9 mouse cellular contexts compared by ENCODE assay signal in the genomic region with DNA sequence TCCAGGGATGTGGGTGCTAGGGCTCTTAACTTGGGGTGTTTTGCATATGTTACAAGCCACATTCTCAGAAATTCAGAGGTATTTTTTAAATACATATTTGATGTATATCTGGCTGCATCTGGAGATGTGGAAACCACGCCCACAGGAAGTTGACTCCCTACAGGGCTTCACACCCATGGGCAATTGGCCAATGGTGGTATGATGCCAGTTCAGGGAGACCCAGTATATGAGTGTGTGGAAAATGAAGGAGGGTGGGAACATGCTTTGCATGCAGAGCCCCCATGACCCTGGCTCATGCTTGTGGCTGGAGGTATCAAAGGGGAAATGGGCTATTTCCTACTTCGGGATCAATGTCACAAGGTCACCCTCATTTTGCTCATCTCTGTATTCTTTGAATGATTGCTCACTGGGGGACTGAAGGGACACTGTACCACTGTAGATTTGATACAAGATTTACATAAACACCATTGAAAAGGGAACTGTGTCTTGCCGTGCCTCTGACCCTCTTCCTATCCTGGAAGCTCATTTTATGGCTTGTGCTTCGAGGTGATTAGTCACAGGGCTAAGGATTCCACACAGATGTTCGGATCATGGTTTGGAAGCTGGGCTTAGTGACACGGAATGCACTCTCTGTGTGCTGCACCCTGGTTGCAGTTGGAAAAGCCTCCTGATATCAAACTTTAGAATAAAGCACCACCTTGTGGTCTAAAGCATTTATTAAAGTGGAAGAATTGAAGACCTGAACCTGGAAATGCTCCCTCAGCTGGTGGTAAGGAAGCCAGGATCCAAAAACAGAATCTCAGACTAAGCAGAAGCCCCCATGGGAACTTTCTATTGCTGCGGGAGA. TPM values are rescaled to one million over a fixed set of nuclear protein-coding genes. Genes with fewer than 3 reads are reported as not detected.
DNase-seq lines count a peak whose midpoint lies in the region; ATAC-seq and TF ChIP-seq lines count a peak whose summit lies in the region.
"Had no signal": no experiment of that assay in that cellular context is flagged by ENCODE, and none has a peak within 500 bp of the region (broad histone marks: within the 10 kb centered on the region; RNA-seq: fewer than 3 reads in every experiment).

No protein-coding gene starts in this region.

- H3K9ac ChIP-seq in midbrain, embryonic 12.5 days (replicated peaks): no peak overlapping the region
- no peak overlapping the region for H3K9ac ChIP-seq in kidney, embryonic 15.5 days

- H3K27me3 ChIP-seq in midbrain, embryonic 12.5 days: no peaks in the 10 kb centered on the region
- no peaks in the 10 kb centered on the region for H3K27me3 ChIP-seq in midbrain, embryonic 10.5 days (ENCODE audit: low read depth, poor library complexity, severe bottlenecking)
- H3K27me3 ChIP-seq in kidney, embryonic 15.5 days: no peaks in the 10 kb centered on the region

- no peaks in the 10 kb centered on the region for H3K9me3 ChIP-seq in midbrain, embryonic 12.5 days
- peaks cover 13% of the 10 kb centered on the region; the same call in 1 of the 2 replicates for H3K9me3 ChIP-seq in midbrain, embryonic 10.5 days (replicated peaks)
- no peaks in the 10 kb centered on the region for H3K9me3 ChIP-seq in kidney, embryonic 15.5 days (replicated peaks)

- TF ChIP-seq CTCF in brain, embryonic 14.5 days (IDR thresholded peaks at IDR 0.05; ENCODE audit: borderline replicate concordance, extremely low read depth, insufficient read depth, insufficient read length): peak; percentile 44; the same call in 1 of the 2 replicates
- 0 out of 2 replicates have a peak, but pooled peaks have one; percentile 9 for TF ChIP-seq CTCF in lung, adult 2 months (IDR thresholded peaks at IDR 0.05; ENCODE audit: insufficient read depth, low read length)

- H3K4me1 ChIP-seq in midbrain, embryonic 12.5 days: 0 out of 2 replicates have a peak, but pooled peaks cover 4% of the 10 kb centered on the region
- peaks cover 25% of the 10 kb centered on the region for H3K4me1 ChIP-seq in midbrain, embryonic 10.5 days
- H3K4me1 ChIP-seq in kidney, embryonic 15.5 days: peaks cover 5% of the 10 kb centered on the region
- peaks cover 3% of the 10 kb centered on the region for H3K4me1 ChIP-seq in lung, adult 2 months (ENCODE audit: control insufficient read depth, insufficient read depth, low read length)

- no peak overlapping the region for H3K27ac ChIP-seq in midbrain, embryonic 12.5 days (replicated peaks)
- no peak overlapping the region for H3K27ac ChIP-seq in midbrain, embryonic 10.5 days (replicated peaks)
- no peak overlapping the region for H3K27ac ChIP-seq in kidney, embryonic 15.5 days

- ATAC-seq in midbrain, embryonic 12.5 days (ENCODE audit: low FRiP score, low read depth): 0 out of 2 replicates have a peak, but pooled peaks have one; percentile 34
- ATAC-seq in kidney, embryonic 15.5 days (replicated peaks; ENCODE audit: low FRiP score): peak; percentile 33; the same call in 1 of the 2 replicates

- H3K36me3 ChIP-seq in midbrain, embryonic 12.5 days: no peaks in the 10 kb centered on the region
- no peaks in the 10 kb centered on the region for H3K36me3 ChIP-seq in midbrain, embryonic 10.5 days
- H3K36me3 ChIP-seq in kidney, embryonic 15.5 days: no peaks in the 10 kb centered on the region

- H3K4me2 ChIP-seq in midbrain, embryonic 12.5 days (replicated peaks): no peak overlapping the region
- no peak overlapping the region for H3K4me2 ChIP-seq in kidney, embryonic 15.5 days

- WGBS in midbrain, embryonic 12.5 days: 50% methylated on average over 7 of the region's 7 CpGs
- WGBS in midbrain, embryonic 10.5 days: 51% methylated on average over 7 of the region's 7 CpGs
- 28% methylated on average over 7 of the region's 7 CpGs for WGBS in kidney, embryonic 15.5 days
- WGBS in lung, adult 2 months: 30% methylated on average over 7 of the region's 7 CpGs

- no peak for DNase-seq in midbrain, embryonic 10.5 days (ENCODE audit: low spot score)
- peak; percentile 85 for DNase-seq in brain, embryonic 14.5 days (ENCODE audit: low read depth)
- DNase-seq in gastrocnemius, postnatal 25 days: peak; percentile 12
- DNase-seq in lung, adult 2 months: no peak
- DNase-seq in right cerebral cortex, postnatal 10 days (ENCODE audit: low spot score in 2 of 2): peak; percentile 35 to 40
- no peak for DNase-seq in spleen, adult 12 weeks (ENCODE audit: low spot score)

- no peak for TF ChIP-seq POLR2A in brain, embryonic 14.5 days (IDR thresholded peaks at IDR 0.05; ENCODE audit: borderline replicate concordance, extremely low read depth, insufficient read depth, insufficient read length, poor library complexity, severe bottlenecking)
- no peak for TF ChIP-seq POLR2A in lung, adult 2 months (IDR thresholded peaks at IDR 0.05; ENCODE audit: borderline replicate concordance, extremely low read depth, low read depth, low read length)

- H3K4me3 ChIP-seq in midbrain, embryonic 12.5 days: no peak overlapping the region
- H3K4me3 ChIP-seq in midbrain, embryonic 10.5 days: no peak overlapping the region
- H3K4me3 ChIP-seq in kidney, embryonic 15.5 days (replicated peaks): no peak overlapping the region
- no peak overlapping the region for H3K4me3 ChIP-seq in lung, adult 2 months (replicated peaks; ENCODE audit: extremely low read depth, low read depth, low read length)

RNA-seq across cellular contexts. Expression of a gene that starts 56.8 kb away (rescaled TPM):
- 2.0 and 2.6 TPM in 2 replicates for polyA plus RNA-seq in midbrain, embryonic 12.5 days (2016; fragmentation: Nextera tagmentation; extraction: Ambion mirVana)
- polyA plus RNA-seq in midbrain, embryonic 10.5 days (2016; fragmentation: Nextera tagmentation; extraction: Ambion mirVana): 0.88 and 1.1 TPM in 2 replicates
- 1.3 and 2.1 TPM in 2 replicates for polyA plus RNA-seq in brain, embryonic 14.5 days (2012; rRNA removed)
- 1 to 10 TPM; 1.5 to 2.4 TPM for total RNA-seq in gastrocnemius, postnatal 25 days (2021)
- 2.4 and 2.6 TPM in 2 replicates for polyA plus RNA-seq in kidney, embryonic 15.5 days (2015; fragmentation: Nextera tagmentation; extraction: Ambion mirVana)
- polyA plus RNA-seq in lung, adult 2 months (2012; rRNA removed): 8.8 and 18.2 TPM in 2 replicates
- total RNA-seq: neutrophil, adult 5-6 weeks had no signal

Comparison
In these comparisons a context has a peak if more than half of its experiments do, and no peak if none do; other contexts are left out.
1. DNase-seq: peak in brain, embryonic 14.5 days (single experiment), gastrocnemius, postnatal 25 days (single experiment) and right cerebral cortex, postnatal 10 days (2 of 2); none in midbrain, embryonic 10.5 days (single experiment), lung, adult 2 months (single experiment) and spleen, adult 12 weeks (single experiment).